Mouse (Mus musculus) hindbrain, postnatal 0 days (tissue): ENCODE measurements around the gene Gm17482. TPM values are rescaled to one million over a fixed set of nuclear protein-coding genes. Genes with fewer than 3 reads are reported as not detected.

Experiments used
- ATAC-seq: fragments of 200-750 bp; cut with Nextera tagmentation; 2 replicates; pipeline ENCODE4 v1.8.0; 2017; ENCODE audit warnings: mild to moderate bottlenecking, moderate TSS enrichment, moderate library complexity
- DNase-seq: peaks from one replicate; pipeline ENCODE4 v3.0.0-alpha.2; 2015; ENCODE audit warnings: low spot score
- H3K27ac ChIP-seq: fragments of 300-500 bp; sonication (generic); 2 replicates; pipeline ENCODE4 v1.5.1; 2014; ENCODE audit warnings: mild to moderate bottlenecking
- H3K27me3 ChIP-seq: fragments of 300-500 bp; sonication (generic); 2 replicates; pipeline ENCODE4 v1.6.1; 2014; ENCODE audit warnings: low read length, mixed read lengths; ENCODE audit not compliant: insufficient read depth
- H3K36me3 ChIP-seq: fragments of 300-500 bp; sonication (generic); 2 replicates; pipeline ENCODE4 v1.6.1; 2014; ENCODE audit warnings: low read length, mixed read lengths; ENCODE audit not compliant: insufficient read depth
- H3K4me1 ChIP-seq: fragments of 300-500 bp; sonication (generic); 2 replicates; pipeline ENCODE4 v1.6.1; 2014; ENCODE audit warnings: antibody characterized with exemption, low read length, mixed read lengths; ENCODE audit not compliant: insufficient read depth
- H3K4me2 ChIP-seq: fragments of 300-500 bp; sonication (generic); 2 replicates; pipeline ENCODE4 v1.6.1; 2014; ENCODE audit warnings: low read depth, mild to moderate bottlenecking, low read length, moderate library complexity, mixed read lengths
- H3K4me3 ChIP-seq: fragments of 300-500 bp; sonication (generic); 2 replicates; pipeline ENCODE4 v1.5.1; 2014; ENCODE audit warnings: low read length
- H3K9ac ChIP-seq: fragments of 300-500 bp; sonication (generic); replicated peaks from 2 replicates; pipeline ENCODE4 v1.6.1; 2014; ENCODE audit warnings: mild to moderate bottlenecking, low read length, moderate library complexity, mixed read lengths
- H3K9me3 ChIP-seq: fragments of 300-500 bp; sonication (generic); 2 replicates; pipeline ENCODE4 v1.6.1; 2016; ENCODE audit warnings: low read length, mixed read lengths
- CTCF ChIP-seq: IDR thresholded peaks from 2 replicates; pipeline ENCODE4 v1.5.1; 2016; ENCODE audit warnings: antibody characterized with exemption, control low read depth, low read depth
- WGBS: fragments of 180-500 bp; shearing (Covaris S2); extraction: QIAGEN DNeasy Blood & Tissue Kit; methylation state at CpG from one replicate; pipeline ENCODE4 v1.1.7; 2014; 5-methylcytosine and 5-hydroxymethylcytosine counted together
- polyA plus RNA-seq: library from polyadenylated mRNA; unstranded; fragments of >200 nt; fragmentation: Nextera tagmentation; extraction: Ambion mirVana; gene quantifications from 2 replicates; pipeline ENCODE4 v1.2.1, GENCODE M21; 2015
- total RNA-seq: library from RNA; depleted of rRNA; stranded (reverse); fragments of >200 nt; gene quantifications from 2 replicates; pipeline ENCODE4 v1.2.3, GENCODE M21; 2014

Gm17482 gene
- total and polyA plus RNA-seq, 2 experiments from 2014 or later = not detected

DNA sequence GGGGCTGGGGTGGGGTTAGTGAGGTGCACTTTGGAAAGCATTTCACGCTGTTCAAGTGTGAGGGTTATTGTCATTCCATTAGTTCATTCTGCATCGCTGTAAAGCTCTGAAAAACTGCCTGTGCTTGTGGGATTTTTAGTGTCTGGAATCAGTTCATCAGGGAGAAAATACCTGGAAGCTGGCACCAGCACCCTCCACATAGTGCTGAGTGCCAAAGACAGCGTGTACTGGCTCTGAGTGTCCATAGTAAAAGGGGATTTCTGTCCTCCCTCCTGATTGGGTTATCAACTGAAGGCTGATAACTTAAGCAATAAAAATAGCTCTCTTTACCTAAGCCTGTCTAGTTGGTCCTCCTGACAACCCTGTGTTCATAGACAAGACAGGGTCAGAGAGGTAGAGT lies 33.4 kb downstream of the Gm17482 start:
- WGBS = 83% methylated on average over 3 of the region's 3 CpGs
- H3K4me3 ChIP-seq = no peak overlapping the region
- no peak for ATAC-seq

DNA sequence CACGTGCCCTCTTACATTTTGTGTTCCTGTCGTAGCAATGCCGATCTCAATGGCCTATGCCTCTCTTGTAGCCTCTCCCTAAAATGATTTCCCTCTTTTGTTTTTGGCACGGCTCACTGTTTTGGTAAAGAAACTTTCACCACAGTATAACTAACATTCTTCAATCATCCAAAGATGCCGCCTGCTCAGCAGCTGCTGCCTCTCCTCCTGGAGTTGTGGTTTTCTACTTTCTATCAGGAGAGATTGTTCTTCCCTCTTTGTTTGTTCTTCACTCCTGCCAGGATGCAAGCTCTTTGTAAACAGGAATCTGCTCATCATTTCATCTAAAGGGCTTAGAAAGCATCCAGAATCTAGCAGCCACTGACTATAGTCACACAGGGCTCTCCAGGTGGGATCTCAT lies 39.6 kb downstream of the Gm17482 start:
- ATAC-seq (no peak), DNase-seq (no peak)
- 85% methylated on average over 5 of the region's 5 CpGs for WGBS

More for the DNA sequence above, 33.4 kb downstream of the Gm17482 start:
- H3K9ac ChIP-seq = no peak overlapping the region
- H3K4me2 ChIP-seq = no peak overlapping the region
- no peak for TF ChIP-seq CTCF
- H3K4me1 ChIP-seq = no peaks in the 10 kb centered on the region
- no peaks in the 10 kb centered on the region for H3K9me3 ChIP-seq
- DNase-seq = no peak
- H3K27ac ChIP-seq = no peak overlapping the region
- H3K36me3 ChIP-seq = peaks cover 18% of the 10 kb centered on the region
- H3K27me3 ChIP-seq = no peaks in the 10 kb centered on the region

DNA sequence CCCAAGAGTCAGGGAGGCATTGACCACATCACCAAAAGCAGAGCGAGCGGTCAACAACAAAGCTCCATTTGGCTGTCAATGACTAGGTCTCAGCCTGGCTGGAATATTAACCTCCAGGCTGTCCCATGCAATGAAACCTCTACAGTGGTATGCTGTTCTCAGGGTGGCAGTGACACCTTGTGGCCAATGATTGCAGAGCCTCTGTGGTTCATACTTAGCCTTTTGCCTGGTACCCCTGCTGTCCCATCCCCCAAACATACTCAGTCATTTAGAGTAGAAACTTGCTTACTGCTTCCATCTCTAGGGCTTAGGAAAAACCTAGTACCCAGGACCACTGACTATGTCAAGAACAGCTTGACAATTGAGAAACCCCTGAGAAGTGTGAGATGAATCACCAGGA lies 40.8 kb downstream of the Gm17482 start:
- DNase-seq = peak; percentile 90
- Histone ChIP-seq H3K27me3 (no peaks in the 10 kb centered on the region), H3K36me3 (peaks cover 29% of the 10 kb centered on the region), H3K4me3 (no peak overlapping the region), H3K9ac (no peak overlapping the region), H3K9me3 (no peaks in the 10 kb centered on the region), H3K27ac (no peak overlapping the region), H3K4me1 (no peaks in the 10 kb centered on the region), H3K4me2 (no peak overlapping the region)
- peak; percentile 98 for TF ChIP-seq CTCF
- 33% methylated on average over 2 of the region's 2 CpGs for WGBS
- ATAC-seq = peak; percentile 92

More for the DNA sequence above, 39.6 kb downstream of the Gm17482 start:
- Histone ChIP-seq H3K27me3 (no peaks in the 10 kb centered on the region), H3K27ac (no peak overlapping the region), H3K4me3 (no peak overlapping the region), H3K9ac (no peak overlapping the region), H3K9me3 (no peaks in the 10 kb centered on the region), H3K4me1 (no peaks in the 10 kb centered on the region), H3K36me3 (peaks cover 35% of the 10 kb centered on the region), H3K4me2 (no peak overlapping the region)
- no peak for TF ChIP-seq CTCF

DNA sequence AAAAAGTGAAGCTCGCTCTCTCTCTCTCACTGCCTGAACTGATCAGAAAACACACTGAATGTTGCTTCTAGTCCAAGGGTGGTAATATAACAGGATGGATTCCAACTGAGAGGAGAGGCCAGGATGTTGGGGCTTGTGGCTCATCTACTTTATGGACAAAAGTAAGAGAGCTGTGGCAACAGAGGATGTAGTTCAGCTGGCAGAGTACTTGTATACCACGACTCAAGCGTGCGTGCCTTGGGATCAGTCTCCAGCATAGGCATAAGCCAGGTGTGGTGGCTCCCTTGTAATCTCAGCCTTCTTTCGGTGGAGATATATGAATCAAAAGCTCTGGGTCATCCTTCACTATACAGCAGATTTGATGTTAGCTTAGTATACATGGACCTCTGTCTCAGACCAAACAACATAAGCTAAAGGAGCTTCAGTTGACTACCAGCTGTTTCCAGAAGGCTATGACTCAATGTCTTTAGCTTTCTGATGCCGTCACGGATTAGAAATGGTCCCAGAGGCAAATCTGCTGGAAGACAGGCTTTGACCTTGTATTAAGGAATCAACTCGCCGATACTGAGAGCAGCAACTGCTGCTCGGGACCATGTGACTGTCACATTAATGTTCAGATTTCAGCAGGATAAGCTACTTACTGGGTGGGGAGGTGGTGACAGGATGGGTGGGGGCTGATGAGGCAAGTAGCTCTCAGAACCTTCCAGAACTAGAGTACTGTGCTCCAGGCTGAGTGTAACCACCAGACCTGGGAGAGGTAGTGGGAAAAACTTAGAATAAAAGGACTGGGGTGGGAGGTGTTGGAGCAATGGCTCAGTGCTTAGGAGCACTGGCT lies 41.6 kb downstream of the Gm17482 start:
- H3K4me1 ChIP-seq = no peaks in the 10 kb centered on the region
- DNase-seq = no peak
- no peak overlapping the region for H3K4me2 ChIP-seq
- no peak for TF ChIP-seq CTCF
- H3K4me3 ChIP-seq = no peak overlapping the region
- H3K27me3 ChIP-seq = no peaks in the 10 kb centered on the region
- no peak overlapping the region for H3K27ac ChIP-seq
- H3K9ac ChIP-seq = no peak overlapping the region
- 86% methylated on average over 10 of the region's 10 CpGs for WGBS
- H3K9me3 ChIP-seq = no peaks in the 10 kb centered on the region
- no peak for ATAC-seq
- H3K36me3 ChIP-seq = peaks cover 31% of the 10 kb centered on the region

DNA sequence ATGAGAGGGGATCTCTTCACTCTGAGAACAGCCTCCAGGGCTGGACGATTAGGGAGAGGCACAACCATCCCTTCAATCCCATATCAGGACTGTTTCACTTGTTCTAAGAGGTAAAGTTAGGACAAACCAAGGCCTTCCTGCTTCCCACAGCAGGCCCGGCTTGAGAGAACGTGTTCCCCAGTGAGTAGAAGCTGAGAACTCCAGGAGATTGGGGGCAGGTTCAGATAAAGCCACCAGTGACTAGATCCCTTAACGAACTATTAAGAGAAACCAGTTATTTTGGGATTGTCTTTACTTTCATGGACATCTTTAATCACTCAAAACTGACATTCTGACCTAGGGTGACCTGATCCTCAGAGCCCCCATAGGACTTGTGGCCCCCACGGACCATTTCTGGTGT lies 42.4 kb downstream of the Gm17482 start:
- ATAC-seq = no peak
- TF ChIP-seq CTCF = no peak
- Histone ChIP-seq H3K36me3 (peaks cover 35% of the 10 kb centered on the region), H3K27me3 (no peaks in the 10 kb centered on the region), H3K4me2 (no peak overlapping the region), H3K9ac (no peak overlapping the region), H3K27ac (no peak overlapping the region), H3K4me1 (no peaks in the 10 kb centered on the region), H3K9me3 (no peaks in the 10 kb centered on the region), H3K4me3 (no peak overlapping the region)
- no peak for DNase-seq
- 80% methylated on average over 5 of the region's 5 CpGs for WGBS

DNA sequence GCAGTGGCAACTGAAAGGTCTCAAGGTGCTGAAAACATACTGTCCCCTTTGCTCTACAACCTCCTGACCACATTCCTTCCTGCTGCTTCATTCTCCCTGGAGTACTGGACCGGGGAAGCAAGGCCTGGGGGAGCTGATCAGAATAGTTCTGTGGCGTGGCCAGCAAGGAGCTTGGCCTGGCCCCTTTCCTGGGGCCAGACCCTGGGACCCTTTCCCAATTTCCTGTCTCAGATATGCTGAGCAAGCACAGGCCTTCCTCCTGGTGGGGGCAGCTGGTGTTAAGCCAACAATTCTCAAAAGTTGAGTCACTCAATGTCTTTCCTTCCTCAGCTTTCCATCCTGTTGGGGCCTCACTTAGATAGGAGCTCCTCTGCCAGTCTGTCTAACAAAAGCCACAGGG lies 42.9 kb downstream of the Gm17482 start:
- DNase-seq = no peak
- Histone ChIP-seq H3K4me3 (no peak overlapping the region), H3K9ac (no peak overlapping the region), H3K27me3 (no peaks in the 10 kb centered on the region), H3K4me1 (no peaks in the 10 kb centered on the region), H3K27ac (no peak overlapping the region), H3K36me3 (peaks cover 35% of the 10 kb centered on the region), H3K9me3 (no peaks in the 10 kb centered on the region), H3K4me2 (no peak overlapping the region)
- TF ChIP-seq CTCF = no peak
- ATAC-seq = no peak
- 64% methylated on average over 2 of the region's 2 CpGs for WGBS

DNA sequence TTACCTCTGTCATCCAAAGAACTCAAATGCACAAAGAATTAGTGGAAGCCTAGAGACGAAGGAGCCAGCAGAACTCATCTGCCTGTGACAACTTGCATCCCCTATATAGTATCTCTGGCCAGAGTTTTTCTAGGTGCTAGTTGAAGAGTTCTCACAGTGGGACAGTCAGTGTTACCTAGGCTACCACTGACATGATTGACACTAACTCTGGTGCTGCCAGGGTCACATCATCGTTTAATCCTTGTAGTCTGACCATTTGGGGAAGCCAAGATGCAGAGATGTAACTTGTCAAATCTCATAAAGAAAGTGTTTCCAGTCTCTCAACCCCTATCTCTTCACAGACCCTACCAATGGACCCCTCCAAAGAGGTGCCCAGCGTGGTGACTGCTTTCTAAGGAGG lies 44.2 kb downstream of the Gm17482 start:
- 60% methylated on average over 3 of the region's 3 CpGs for WGBS
- DNase-seq = no peak
- ATAC-seq = no peak

More for the DNA sequence above, 44.2 kb downstream of the Gm17482 start:
- Histone ChIP-seq H3K4me1 (no peaks in the 10 kb centered on the region), H3K4me3 (no peak overlapping the region), H3K4me2 (no peak overlapping the region), H3K9me3 (no peaks in the 10 kb centered on the region), H3K36me3 (peaks cover 31% of the 10 kb centered on the region), H3K27me3 (no peaks in the 10 kb centered on the region), H3K9ac (no peak overlapping the region), H3K27ac (no peak overlapping the region)
- no peak for TF ChIP-seq CTCF
